Mouse (Mus musculus) kidney, adult 10 weeks (tissue): ENCODE results near the gene Hsbp1. TPM values are rescaled to one million over a fixed set of nuclear protein-coding genes. Genes with fewer than 3 reads are reported as not detected.

ENCODE experiments used
- polyA plus RNA-seq: library from polyadenylated mRNA; stranded (reverse); fragments of 350-450 nt; fragmentation: Illumina TruSeq; extraction: RNeasy Lipid Tissue Mini Kit (QIAGEN cat#74804); gene quantifications from one replicate; pipeline ENCODE4 v1.2.3, GENCODE M21; 2014; ENCODE audit warnings: low read depth, low replicate concordance

Gene Hsbp1
- 242 TPM for polyA plus RNA-seq

GRCm38 (mm10) chr8:119344190-119344856, at the start of gene Hsbp1:
Gene Hsbp1 (plus strand): TSS chr8:119344488.

GRCm38 (mm10) chr8:119394524-119395026, 50.3 kb downstream of the Hsbp1 start, which contains the start of gene Mlycd:
Gene Mlycd (plus strand): TSS chr8:119394878.

Other genes starting within 250 kb of the Hsbp1 start
- 1.3 TPM for gene Mlycd, start 50.4 kb downstream of the Hsbp1 start, polyA plus RNA-seq
- gene Osgin1, start 89.6 kb downstream of the Hsbp1 start, polyA plus RNA-seq = not detected
- not detected for gene Necab2, start 102.2 kb downstream of the Hsbp1 start, polyA plus RNA-seq
- gene Slc38a8, start 157.2 kb downstream of the Hsbp1 start, polyA plus RNA-seq = not detected
- gene Mbtps1, start 214.2 kb downstream of the Hsbp1 start, polyA plus RNA-seq = 27.6 TPM
- 8.0 TPM for gene Hsdl1, start 230.7 kb downstream of the Hsbp1 start, polyA plus RNA-seq
- gene Dnaaf1, start 230.7 kb downstream of the Hsbp1 start, polyA plus RNA-seq = not detected